Mouse (Mus musculus): ENCODE measurements at regions not wholly inside any gene's neighbourhood (a gene's known extent, or its start where the extent isn't known, plus 50 kb on each side); places are given as distances from the start of the nearest gene placed in this dataset.

- TF ChIP-seq CTCF (IDR thresholded peaks at IDR 0.05; ENCODE audit: control insufficient read depth, insufficient read depth, insufficient read length): no peak
- no peak for TF ChIP-seq USF1 (IDR thresholded peaks at IDR 0.05; ENCODE audit: low read depth)
Measured at GRCm38 (mm10) chr8:57387627-57388026, 66.8 kb downstream of the Hand2 start.
